Mouse (Mus musculus): ENCODE results near the gene Ofd1. TPM values are rescaled to one million over a fixed set of nuclear protein-coding genes. Genes with fewer than 3 reads are reported as not detected.

Ofd1 gene
- polyA plus RNA-seq (2014; fragmentation: Nextera tagmentation; extraction: Ambion mirVana), result 9.1 and 9.8 TPM in 2 replicates

GRCm38 (mm10) chrX:166440616-166441063 is at the start of gene Ofd1:
Gene Ofd1 (minus strand): TSS chrX:166440704.
- WGBS, result 20% methylated on average over 42 of the region's 44 CpGs

GRCm38 (mm10) chrX:166479365-166479983 is 39.0 kb upstream of the Ofd1 start, which contains the start of gene Rab9:
Gene Rab9 (minus strand): TSS chrX:166479867.
- DNase-seq (ENCODE audit: low spot score), result peak; percentile 92
- peak within 1 kb of the TSS; percentile 60; the same call in 1 of the 2 replicates for H3K27ac ChIP-seq (ENCODE audit: low read depth, low read length)
- no peaks in the 10 kb centered on the region; the same call in 1 of the 2 replicates for H3K27me3 ChIP-seq (ENCODE audit: control insufficient read depth, insufficient read depth, low read length)
- H3K4me1 ChIP-seq (replicated peaks; ENCODE audit: control insufficient read depth, insufficient read depth, low read length), result no peaks in the 10 kb centered on the region
- peak within 1 kb of the TSS; percentile 61 for H3K4me3 ChIP-seq (ENCODE audit: low read depth, low read length)
- 19% methylated on average over 29 of the region's 41 CpGs for WGBS
- ATAC-seq (ENCODE audit: low FRiP score), result peak; percentile 99
- no peaks in the 10 kb centered on the region for H3K9me3 ChIP-seq (ENCODE audit: control insufficient read depth, low read length)
- H3K36me3 ChIP-seq (ENCODE audit: control insufficient read depth, insufficient read depth, low read length), result no peaks in the 10 kb centered on the region
- peak within 1 kb of the TSS; percentile 69 for H3K9ac ChIP-seq (ENCODE audit: low read depth, low read length)
- peak within 1 kb of the TSS; percentile 60 for H3K4me2 ChIP-seq (replicated peaks; ENCODE audit: low read depth, low read length)

More at GRCm38 (mm10) chrX:166440616-166441063, at the start of gene Ofd1:
- H3K27ac ChIP-seq (ENCODE audit: low read depth, low read length), result peak within 1 kb of the TSS; percentile 65
- H3K27me3 ChIP-seq (ENCODE audit: control insufficient read depth, insufficient read depth, low read length), result peaks cover 10% of the 10 kb centered on the region; the same call in 1 of the 2 replicates
- no peaks in the 10 kb centered on the region for H3K9me3 ChIP-seq (ENCODE audit: control insufficient read depth, low read length)
- H3K4me3 ChIP-seq (ENCODE audit: low read depth, low read length), result peak within 1 kb of the TSS; percentile 55
- H3K4me1 ChIP-seq (replicated peaks; ENCODE audit: control insufficient read depth, insufficient read depth, low read length), result no peaks in the 10 kb centered on the region
- no peaks in the 10 kb centered on the region for H3K36me3 ChIP-seq (ENCODE audit: control insufficient read depth, insufficient read depth, low read length)
- DNase-seq (ENCODE audit: low spot score) (peak; percentile 89), ATAC-seq (ENCODE audit: low FRiP score) (peak; percentile 98)
- peak within 1 kb of the TSS; percentile 59 for H3K9ac ChIP-seq (ENCODE audit: low read depth, low read length)
- H3K4me2 ChIP-seq (replicated peaks; ENCODE audit: low read depth, low read length), result peak within 1 kb of the TSS; percentile 49

GRCm38 (mm10) chrX:166478631-166479364 is 38.3 kb upstream of the Ofd1 start:
- ATAC-seq (ENCODE audit: low FRiP score), result peak; percentile 17
- H3K27me3 ChIP-seq (ENCODE audit: control insufficient read depth, insufficient read depth, low read length), result no peaks in the 10 kb centered on the region; the same call in 1 of the 2 replicates
- no peaks in the 10 kb centered on the region for H3K9me3 ChIP-seq (ENCODE audit: control insufficient read depth, low read length)
- peak overlapping the region; percentile 69 for H3K9ac ChIP-seq (ENCODE audit: low read depth, low read length)
- WGBS, result 20% methylated on average over 28 of the region's 28 CpGs
- DNase-seq (ENCODE audit: low spot score), result peak; percentile 21
- H3K4me3 ChIP-seq (ENCODE audit: low read depth, low read length), result peak overlapping the region; percentile 61
- H3K4me2 ChIP-seq (replicated peaks; ENCODE audit: low read depth, low read length), result peak overlapping the region; percentile 60
- no peaks in the 10 kb centered on the region for H3K4me1 ChIP-seq (replicated peaks; ENCODE audit: control insufficient read depth, insufficient read depth, low read length)
- H3K36me3 ChIP-seq (ENCODE audit: control insufficient read depth, insufficient read depth, low read length), result no peaks in the 10 kb centered on the region
- no peak overlapping the region for H3K27ac ChIP-seq (ENCODE audit: low read depth, low read length)

- DNase-seq (ENCODE audit: low spot score) (no peak), ATAC-seq (ENCODE audit: low FRiP score) (no peak)
- no peak overlapping the region for H3K4me3 ChIP-seq (ENCODE audit: low read depth, low read length)
- no peak overlapping the region for H3K4me2 ChIP-seq (replicated peaks; ENCODE audit: low read depth, low read length)
- no peaks in the 10 kb centered on the region for H3K36me3 ChIP-seq (ENCODE audit: control insufficient read depth, insufficient read depth, low read length)
- H3K9me3 ChIP-seq (ENCODE audit: control insufficient read depth, low read length), result no peaks in the 10 kb centered on the region
- 74% methylated on average over 6 of the region's 6 CpGs for WGBS
- no peak overlapping the region for H3K9ac ChIP-seq (ENCODE audit: low read depth, low read length)
- no peaks in the 10 kb centered on the region for H3K27me3 ChIP-seq (ENCODE audit: control insufficient read depth, insufficient read depth, low read length)
- H3K27ac ChIP-seq (ENCODE audit: low read depth, low read length), result no peak overlapping the region
- H3K4me1 ChIP-seq (replicated peaks; ENCODE audit: control insufficient read depth, insufficient read depth, low read length), result no peaks in the 10 kb centered on the region
Measured at GRCm38 (mm10) chrX:166477393-166477792, 36.9 kb upstream of the Ofd1 start.

- Histone ChIP-seq H3K9ac (ENCODE audit: low read depth, low read length) (no peak overlapping the region), H3K9me3 (ENCODE audit: control insufficient read depth, low read length) (no peaks in the 10 kb centered on the region), H3K27ac (ENCODE audit: low read depth, low read length) (no peak overlapping the region), H3K27me3 (ENCODE audit: control insufficient read depth, insufficient read depth, low read length) (no peaks in the 10 kb centered on the region), H3K4me1 (replicated peaks; ENCODE audit: control insufficient read depth, insufficient read depth, low read length) (no peaks in the 10 kb centered on the region), H3K36me3 (ENCODE audit: control insufficient read depth, insufficient read depth, low read length) (no peaks in the 10 kb centered on the region), H3K4me2 (replicated peaks; ENCODE audit: low read depth, low read length) (no peak overlapping the region), H3K4me3 (ENCODE audit: low read depth, low read length) (no peak overlapping the region)
- DNase-seq (ENCODE audit: low spot score), result no peak
- ATAC-seq (ENCODE audit: low FRiP score), result no peak
- WGBS, result 88% methylated on average over 6 of the region's 6 CpGs
Measured at GRCm38 (mm10) chrX:166472612-166473011, 32.1 kb upstream of the Ofd1 start.

GRCm38 (mm10) chrX:166468321-166468720 is 27.8 kb upstream of the Ofd1 start:
- Histone ChIP-seq H3K27ac (ENCODE audit: low read depth, low read length) (no peak overlapping the region), H3K4me2 (replicated peaks; ENCODE audit: low read depth, low read length) (no peak overlapping the region), H3K9me3 (ENCODE audit: control insufficient read depth, low read length) (no peaks in the 10 kb centered on the region), H3K4me3 (ENCODE audit: low read depth, low read length) (no peak overlapping the region), H3K36me3 (ENCODE audit: control insufficient read depth, insufficient read depth, low read length) (no peaks in the 10 kb centered on the region), H3K4me1 (replicated peaks; ENCODE audit: control insufficient read depth, insufficient read depth, low read length) (no peaks in the 10 kb centered on the region), H3K27me3 (ENCODE audit: control insufficient read depth, insufficient read depth, low read length) (no peaks in the 10 kb centered on the region), H3K9ac (ENCODE audit: low read depth, low read length) (no peak overlapping the region)
- DNase-seq (ENCODE audit: low spot score) (no peak), ATAC-seq (ENCODE audit: low FRiP score) (no peak)
- 97% methylated on average over 7 of the region's 7 CpGs for WGBS

GRCm38 (mm10) chrX:166455525-166455924 is 15.0 kb upstream of the Ofd1 start:
- ATAC-seq (ENCODE audit: low FRiP score) (no peak), DNase-seq (ENCODE audit: low spot score) (no peak)
- 89% methylated on average over 1 of the region's 1 CpGs for WGBS
- no peak overlapping the region for H3K4me2 ChIP-seq (replicated peaks; ENCODE audit: low read depth, low read length)
- H3K27me3 ChIP-seq (ENCODE audit: control insufficient read depth, insufficient read depth, low read length), result no peaks in the 10 kb centered on the region
- H3K27ac ChIP-seq (ENCODE audit: low read depth, low read length), result no peak overlapping the region
- H3K9me3 ChIP-seq (ENCODE audit: control insufficient read depth, low read length), result no peaks in the 10 kb centered on the region
- H3K9ac ChIP-seq (ENCODE audit: low read depth, low read length), result no peak overlapping the region
- H3K36me3 ChIP-seq (ENCODE audit: control insufficient read depth, insufficient read depth, low read length), result no peaks in the 10 kb centered on the region
- no peaks in the 10 kb centered on the region for H3K4me1 ChIP-seq (replicated peaks; ENCODE audit: control insufficient read depth, insufficient read depth, low read length)
- H3K4me3 ChIP-seq (ENCODE audit: low read depth, low read length), result no peak overlapping the region

- H3K27ac ChIP-seq (ENCODE audit: low read depth, low read length), result no peak overlapping the region
- no peaks in the 10 kb centered on the region for H3K27me3 ChIP-seq (ENCODE audit: control insufficient read depth, insufficient read depth, low read length)
- H3K9me3 ChIP-seq (ENCODE audit: control insufficient read depth, low read length), result no peaks in the 10 kb centered on the region
- H3K4me3 ChIP-seq (ENCODE audit: low read depth, low read length), result no peak overlapping the region
- no peak for ATAC-seq (ENCODE audit: low FRiP score)
- WGBS, result 72% methylated on average over 3 of the region's 3 CpGs
- H3K9ac ChIP-seq (ENCODE audit: low read depth, low read length), result no peak overlapping the region
- H3K4me1 ChIP-seq (replicated peaks; ENCODE audit: control insufficient read depth, insufficient read depth, low read length), result no peaks in the 10 kb centered on the region
- no peak overlapping the region for H3K4me2 ChIP-seq (replicated peaks; ENCODE audit: low read depth, low read length)
- no peaks in the 10 kb centered on the region for H3K36me3 ChIP-seq (ENCODE audit: control insufficient read depth, insufficient read depth, low read length)
- no peak for DNase-seq (ENCODE audit: low spot score)
Measured at GRCm38 (mm10) chrX:166454331-166454730, 13.8 kb upstream of the Ofd1 start.
